Mouse (Mus musculus): ENCODE measurements around the gene Pgrmc1.
"Not testable (repeated sequence)": the region's sequence is repeated elsewhere in the genome, so short reads cannot be mapped to it uniquely, and the experiment has no call there.

The Pgrmc1 gene

DNA sequence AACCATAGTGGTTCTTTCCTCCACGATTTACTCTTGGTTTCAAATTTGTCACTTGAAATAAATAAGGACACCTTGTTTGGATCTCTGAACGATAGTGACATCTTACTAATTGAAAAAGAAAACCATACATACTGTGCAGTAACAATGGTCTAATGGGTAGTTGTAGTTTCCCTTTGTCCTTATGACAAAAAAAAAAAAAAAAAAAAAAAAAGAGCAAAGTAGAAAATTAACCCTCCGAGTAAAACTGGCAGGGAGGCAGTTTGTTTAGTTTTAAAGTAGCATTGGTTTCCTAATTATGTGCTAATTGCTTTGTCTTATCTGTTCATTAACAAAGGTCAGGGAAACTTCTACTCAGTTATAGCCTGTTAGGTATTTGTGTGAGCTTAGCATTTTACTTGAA, 35.9 kb upstream of the Pgrmc1 start:
- TF ChIP-seq CTCF (conservative IDR thresholded peaks at IDR 0.05; ENCODE audit: low read length) (no peak), POU5F1 (IDR thresholded peaks at IDR 0.05; ENCODE audit: borderline replicate concordance, low read length) (no peak), NANOG (IDR thresholded peaks at IDR 0.05; ENCODE audit: borderline replicate concordance, low read length) (no peak)
- Histone ChIP-seq H3K4me1 (replicated peaks; ENCODE audit: low read depth, low read length) (no peaks in the 10 kb centered on the region), H3K27me3 (ENCODE audit: insufficient read depth, low read length) (no peaks in the 10 kb centered on the region), H3K4me3 (replicated peaks; ENCODE audit: low read length) (no peak overlapping the region), H3K36me3 (ENCODE audit: insufficient read depth, low read length) (no peaks in the 10 kb centered on the region), H3K9me3 (ENCODE audit: low read length) (no peaks in the 10 kb centered on the region)

DNA sequence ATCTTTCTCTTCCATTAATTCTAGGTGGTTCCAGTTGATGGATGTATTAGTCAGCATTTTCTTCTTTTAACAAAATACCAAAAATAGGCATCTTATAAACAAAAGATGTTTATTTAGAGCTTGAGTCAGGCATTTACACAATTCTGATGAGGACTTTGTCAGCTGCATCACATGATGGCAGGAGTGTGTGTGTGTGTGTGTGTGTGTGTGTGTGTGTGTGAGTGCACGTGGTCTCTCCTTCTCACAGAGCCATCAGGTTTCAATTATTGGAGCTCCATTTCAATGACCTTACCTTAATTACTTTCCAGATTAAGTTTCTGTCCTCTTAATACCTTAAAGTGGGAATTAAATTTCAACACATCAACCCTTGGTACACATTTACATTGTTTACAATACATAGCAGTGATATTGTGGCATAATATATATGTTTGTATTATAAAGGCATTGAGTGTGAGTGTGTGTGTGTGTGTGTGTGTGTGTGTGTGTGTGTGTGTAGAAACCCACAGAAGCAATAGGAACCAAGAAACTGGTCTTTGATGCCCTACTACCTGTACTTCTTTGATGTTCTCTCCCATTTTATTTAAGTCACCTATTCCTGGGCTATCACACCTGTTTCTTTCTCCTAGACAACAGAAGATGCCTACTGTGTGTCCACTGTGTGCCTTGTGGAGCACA, 11.2 kb upstream of the Pgrmc1 start:
- no peaks in the 10 kb centered on the region for H3K27me3 ChIP-seq (ENCODE audit: insufficient read depth, low read length)
- TF ChIP-seq NANOG (IDR thresholded peaks at IDR 0.05; ENCODE audit: borderline replicate concordance, low read length) (no peak), POU5F1 (IDR thresholded peaks at IDR 0.05; ENCODE audit: borderline replicate concordance, low read length) (no peak)
- no peaks in the 10 kb centered on the region for H3K36me3 ChIP-seq (ENCODE audit: insufficient read depth, low read length)
- H3K4me3 ChIP-seq (replicated peaks; ENCODE audit: low read length), result no peak overlapping the region
- no peaks in the 10 kb centered on the region for H3K9me3 ChIP-seq (ENCODE audit: low read length)
- H3K4me1 ChIP-seq (replicated peaks; ENCODE audit: low read depth, low read length), result no peaks in the 10 kb centered on the region

DNA sequence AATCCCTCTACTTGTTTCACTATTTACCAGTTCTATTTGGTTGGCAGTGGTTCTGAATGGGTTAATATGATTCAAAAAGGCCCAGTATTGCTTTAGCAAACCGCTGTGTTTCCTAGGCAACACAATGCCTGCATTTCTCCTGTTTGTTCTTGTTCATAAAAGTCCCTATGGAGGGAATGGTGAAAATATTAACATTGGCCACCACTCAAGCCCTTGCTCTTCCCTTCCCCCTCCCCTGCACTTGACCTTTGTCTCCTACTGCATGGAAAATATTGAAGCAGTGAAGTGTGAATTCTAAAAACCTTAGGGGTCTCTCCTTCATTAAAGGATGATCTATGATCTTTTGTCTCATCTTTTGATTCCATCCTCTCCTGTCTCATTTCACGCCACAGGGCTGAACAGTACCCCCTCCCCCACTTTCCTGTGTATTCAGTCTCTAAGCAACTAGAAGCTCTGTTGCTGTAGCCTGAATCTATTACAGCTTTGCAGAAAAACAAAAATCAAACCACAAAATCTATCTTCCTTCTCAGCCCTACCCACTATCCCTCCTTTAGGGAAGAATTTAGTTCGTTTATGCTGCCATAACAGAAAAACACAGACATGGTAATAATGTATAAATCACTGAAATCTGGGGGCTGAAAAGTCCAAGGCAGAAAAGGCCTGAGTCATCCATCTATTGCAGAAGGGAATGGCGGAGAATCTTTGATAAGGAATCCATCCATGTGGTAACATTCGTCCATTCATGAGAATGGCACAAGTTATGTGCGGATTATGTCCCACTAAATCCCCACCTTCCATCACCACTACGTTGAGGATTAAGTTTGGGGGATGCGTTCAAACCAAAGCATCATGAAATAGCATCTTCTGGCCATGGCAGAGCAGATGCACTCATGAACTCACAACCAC, 10.4 kb upstream of the Pgrmc1 start:
- Histone ChIP-seq H3K4me3 (replicated peaks; ENCODE audit: low read length) (no peak overlapping the region), H3K36me3 (ENCODE audit: insufficient read depth, low read length) (no peaks in the 10 kb centered on the region), H3K4me1 (replicated peaks; ENCODE audit: low read depth, low read length) (no peaks in the 10 kb centered on the region), H3K27me3 (ENCODE audit: insufficient read depth, low read length) (no peaks in the 10 kb centered on the region), H3K9me3 (ENCODE audit: low read length) (no peaks in the 10 kb centered on the region)
- no peak for TF ChIP-seq CTCF (conservative IDR thresholded peaks at IDR 0.05; ENCODE audit: low read length)
- no peak for TF ChIP-seq POU5F1 (IDR thresholded peaks at IDR 0.05; ENCODE audit: borderline replicate concordance, low read length)
- TF ChIP-seq NANOG (IDR thresholded peaks at IDR 0.05; ENCODE audit: borderline replicate concordance, low read length), result no peak

DNA sequence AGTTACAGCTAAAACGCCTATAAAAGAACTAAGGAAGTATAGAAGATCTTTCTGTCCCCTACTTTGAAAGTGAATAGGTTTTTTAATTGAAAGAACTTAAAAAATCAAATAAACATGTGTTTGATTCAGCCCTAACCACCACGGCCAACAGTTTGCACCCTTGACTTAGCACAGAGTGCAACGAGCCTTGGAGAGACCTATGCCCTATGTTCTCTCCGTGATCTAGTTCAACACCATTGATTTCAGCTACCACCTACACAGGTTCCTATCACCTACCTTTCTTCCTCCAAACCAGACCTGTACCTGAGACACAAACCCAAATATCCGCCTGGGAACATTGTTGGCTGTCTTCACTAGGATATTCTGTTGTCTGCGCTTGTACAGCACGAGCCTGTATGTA, 7.7 kb upstream of the Pgrmc1 start:
- Histone ChIP-seq H3K36me3 (ENCODE audit: insufficient read depth, low read length) (no peaks in the 10 kb centered on the region), H3K27me3 (ENCODE audit: insufficient read depth, low read length) (no peaks in the 10 kb centered on the region), H3K4me1 (replicated peaks; ENCODE audit: low read depth, low read length) (no peaks in the 10 kb centered on the region), H3K4me3 (replicated peaks; ENCODE audit: low read length) (no peak overlapping the region), H3K9me3 (ENCODE audit: low read length) (no peaks in the 10 kb centered on the region)
- TF ChIP-seq POU5F1 (IDR thresholded peaks at IDR 0.05; ENCODE audit: borderline replicate concordance, low read length) (no peak), CTCF (conservative IDR thresholded peaks at IDR 0.05; ENCODE audit: low read length) (no peak), NANOG (IDR thresholded peaks at IDR 0.05; ENCODE audit: borderline replicate concordance, low read length) (no peak)

DNA sequence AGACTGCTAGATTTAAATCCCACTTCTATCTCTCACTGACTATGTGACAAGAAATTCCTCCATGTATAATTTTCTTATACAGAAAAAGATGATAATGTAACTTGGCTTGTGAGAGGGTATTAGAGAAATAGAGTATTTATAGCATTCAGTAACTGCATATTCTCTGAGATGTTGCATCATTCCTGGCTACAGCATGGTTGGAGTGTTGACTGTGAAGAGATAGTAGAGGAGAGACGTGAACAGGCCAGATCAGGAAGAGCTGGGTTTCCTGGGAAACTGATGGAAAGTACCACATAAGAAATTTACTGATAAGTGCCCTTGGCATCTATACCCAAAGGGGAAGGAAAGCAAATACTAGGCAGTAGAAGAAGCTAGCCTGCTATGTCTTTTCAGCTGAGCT, 6.9 kb upstream of the Pgrmc1 start:
- Histone ChIP-seq H3K9me3 (ENCODE audit: low read length) (no peaks in the 10 kb centered on the region), H3K4me1 (replicated peaks; ENCODE audit: low read depth, low read length) (no peaks in the 10 kb centered on the region), H3K4me3 (replicated peaks; ENCODE audit: low read length) (no peak overlapping the region), H3K27me3 (ENCODE audit: insufficient read depth, low read length) (no peaks in the 10 kb centered on the region), H3K36me3 (ENCODE audit: insufficient read depth, low read length) (no peaks in the 10 kb centered on the region)
- TF ChIP-seq CTCF (conservative IDR thresholded peaks at IDR 0.05; ENCODE audit: low read length), result no peak
- no peak for TF ChIP-seq NANOG (IDR thresholded peaks at IDR 0.05; ENCODE audit: borderline replicate concordance, low read length)
- no peak for TF ChIP-seq POU5F1 (IDR thresholded peaks at IDR 0.05; ENCODE audit: borderline replicate concordance, low read length)

DNA sequence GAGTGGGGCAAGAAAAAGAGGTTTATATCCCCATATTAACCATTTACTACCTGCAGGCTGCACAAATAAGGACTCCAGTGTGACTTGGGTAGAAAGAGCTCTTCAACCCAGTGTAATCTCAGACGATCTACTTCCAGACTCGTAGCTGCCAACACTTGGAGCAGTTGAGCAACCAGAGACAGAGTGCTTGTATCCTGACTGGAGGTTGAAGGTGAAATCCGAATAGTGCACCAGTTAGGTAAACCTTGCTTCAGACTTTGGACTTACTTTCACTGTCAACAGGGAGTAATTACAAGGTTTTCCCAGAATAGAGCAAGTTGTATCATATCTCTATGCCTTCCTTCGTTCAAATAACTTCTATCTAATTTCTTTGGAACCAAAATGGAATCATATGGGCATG, 6.5 kb upstream of the Pgrmc1 start:
- Histone ChIP-seq H3K4me1 (replicated peaks; ENCODE audit: low read depth, low read length) (no peaks in the 10 kb centered on the region), H3K9me3 (ENCODE audit: low read length) (no peaks in the 10 kb centered on the region), H3K36me3 (ENCODE audit: insufficient read depth, low read length) (no peaks in the 10 kb centered on the region), H3K27me3 (ENCODE audit: insufficient read depth, low read length) (no peaks in the 10 kb centered on the region), H3K4me3 (replicated peaks; ENCODE audit: low read length) (no peak overlapping the region)
- TF ChIP-seq CTCF (conservative IDR thresholded peaks at IDR 0.05; ENCODE audit: low read length) (no peak), POU5F1 (IDR thresholded peaks at IDR 0.05; ENCODE audit: borderline replicate concordance, low read length) (no peak), NANOG (IDR thresholded peaks at IDR 0.05; ENCODE audit: borderline replicate concordance, low read length) (no peak)

DNA sequence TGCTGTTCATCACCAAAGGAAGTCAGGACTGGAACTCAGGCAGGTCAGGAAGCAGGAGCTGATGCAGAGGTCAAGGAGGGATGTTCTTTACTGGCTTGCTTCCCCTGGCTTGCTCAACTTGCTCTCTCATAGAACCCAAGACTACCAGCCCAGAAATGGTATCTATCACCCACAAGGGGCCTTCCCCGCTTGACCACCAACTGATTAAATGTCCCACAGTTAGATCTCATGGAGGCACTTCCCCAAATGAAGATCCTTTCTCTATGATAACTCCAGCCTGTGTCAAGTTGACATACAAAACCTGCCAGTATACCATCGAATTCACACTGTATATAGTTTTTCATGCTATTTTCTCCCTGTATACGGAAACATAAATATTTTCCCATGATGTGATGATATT, 2.8 kb upstream of the Pgrmc1 start:
- no peak overlapping the region for H3K4me3 ChIP-seq (replicated peaks; ENCODE audit: low read length)
- peaks cover 2% of the 10 kb centered on the region for H3K4me1 ChIP-seq (replicated peaks; ENCODE audit: low read depth, low read length)
- H3K9me3 ChIP-seq (ENCODE audit: low read length), result no peaks in the 10 kb centered on the region
- H3K36me3 ChIP-seq (ENCODE audit: insufficient read depth, low read length), result peaks cover 3% of the 10 kb centered on the region; the same call in 1 of the 2 replicates
- no peaks in the 10 kb centered on the region for H3K27me3 ChIP-seq (ENCODE audit: insufficient read depth, low read length)
- TF ChIP-seq CTCF (conservative IDR thresholded peaks at IDR 0.05; ENCODE audit: low read length), result no peak
- TF ChIP-seq NANOG (IDR thresholded peaks at IDR 0.05; ENCODE audit: borderline replicate concordance, low read length), result no peak
- no peak for TF ChIP-seq POU5F1 (IDR thresholded peaks at IDR 0.05; ENCODE audit: borderline replicate concordance, low read length)

DNA sequence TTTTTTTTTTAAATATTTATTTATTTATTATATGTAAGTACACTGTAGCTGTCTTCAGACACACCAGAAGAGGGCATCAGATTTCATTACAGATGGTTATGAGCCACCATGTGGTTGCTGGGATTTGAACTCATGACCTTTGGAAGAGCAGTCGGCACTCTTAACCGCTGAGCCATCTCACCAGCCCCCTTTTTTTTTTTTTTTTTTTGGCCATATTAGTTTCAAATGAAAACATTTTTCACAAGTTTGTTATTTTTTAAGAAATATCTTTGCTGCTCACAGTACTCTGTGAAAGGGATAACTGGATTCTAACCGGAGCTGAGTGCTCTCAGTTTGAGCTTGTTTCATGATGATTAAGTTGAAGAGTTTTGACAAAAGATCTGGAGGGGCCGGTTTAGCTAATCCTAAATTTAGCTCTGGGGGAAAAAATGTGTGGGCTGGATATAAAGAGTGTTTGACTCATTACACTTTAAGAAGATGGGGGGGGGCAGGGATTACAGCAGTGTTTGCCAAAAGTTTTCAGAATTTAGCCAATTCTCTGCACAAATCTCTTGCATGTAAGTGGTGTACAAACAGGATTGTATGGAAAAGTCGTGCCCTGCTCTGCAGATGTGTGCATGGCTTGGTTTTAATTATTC, 1.4 kb upstream of the Pgrmc1 start:
- H3K36me3 ChIP-seq (ENCODE audit: insufficient read depth, low read length), result peaks cover 13% of the 10 kb centered on the region
- not testable (repeated sequence) for H3K4me3 ChIP-seq (replicated peaks; ENCODE audit: low read length); H3K27me3 ChIP-seq (ENCODE audit: insufficient read depth, low read length); H3K9me3 ChIP-seq (ENCODE audit: low read length)
- peaks cover 15% of the 10 kb centered on the region for H3K4me1 ChIP-seq (replicated peaks; ENCODE audit: low read depth, low read length)

Data from E14TG2a.4 (cell line).